Mouse (Mus musculus) T-cell, adult 2 months (primary cell): ENCODE measurements around the gene 4930474N05Rik.

Experiments
- DNase-seq: peaks from one replicate; pipeline ENCODE4 v3.0.0; 2022; ENCODE audit warnings: low spot score

4930474N05Rik gene

GRCm38 (mm10) chr14:36094617-36095016, at the start of gene 4930474N05Rik:
4930474N05Rik (plus strand) TSS chr14:36094917.
- DNase-seq: no peak

DNA sequence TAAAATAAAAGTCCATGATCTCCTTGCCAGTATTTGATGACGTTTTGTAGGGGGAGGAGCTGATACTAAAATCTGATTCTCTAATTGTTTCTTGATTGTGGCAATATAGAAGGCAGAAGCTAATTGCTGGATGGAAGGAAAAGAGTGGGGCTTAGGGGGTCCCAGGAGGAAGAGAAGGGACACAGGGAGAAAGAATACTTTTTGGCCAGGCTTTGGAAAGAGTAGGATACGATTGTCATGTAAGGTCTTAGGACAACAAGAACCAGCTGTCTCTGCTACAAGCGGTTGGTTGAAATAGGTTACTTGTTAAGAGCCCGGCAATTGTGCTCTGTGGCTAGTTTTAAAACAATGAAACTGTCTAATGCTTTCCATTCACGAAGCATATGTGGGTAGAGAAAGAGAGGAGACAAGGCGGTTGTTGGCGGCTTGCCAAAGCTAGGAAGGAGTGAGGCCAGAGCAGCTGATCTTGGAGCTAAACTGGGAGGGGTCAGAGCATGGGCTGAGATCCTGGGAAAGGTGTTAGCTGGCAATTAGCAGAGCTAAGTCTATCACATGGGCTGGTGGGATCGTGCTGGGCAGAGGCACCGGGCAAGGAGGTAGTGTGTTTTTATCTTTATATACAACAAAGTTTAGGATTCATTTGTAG, 45.8 kb upstream of the 4930474N05Rik start:
- DNase-seq: no peak

DNA sequence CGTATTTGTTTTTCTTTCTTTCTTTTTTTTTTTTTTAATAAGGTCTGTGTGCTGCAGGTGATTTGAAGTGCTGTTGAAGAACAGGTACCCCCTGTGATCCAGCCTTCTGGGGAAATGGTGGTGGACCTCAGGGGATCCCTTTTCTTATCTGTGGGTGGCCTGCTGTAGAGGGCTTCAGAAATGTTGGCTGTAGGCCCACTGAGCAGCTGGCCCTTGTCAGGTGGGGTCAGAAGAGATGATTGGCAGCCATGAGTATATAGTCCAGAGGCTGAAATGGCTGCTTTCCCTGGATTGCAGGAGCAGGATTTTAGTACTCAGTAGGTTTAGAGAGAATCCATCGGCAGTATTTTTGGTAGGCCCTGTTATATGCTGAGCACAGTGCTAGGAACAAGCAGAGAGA, 41.4 kb upstream of the 4930474N05Rik start:
- DNase-seq: no peak

DNA sequence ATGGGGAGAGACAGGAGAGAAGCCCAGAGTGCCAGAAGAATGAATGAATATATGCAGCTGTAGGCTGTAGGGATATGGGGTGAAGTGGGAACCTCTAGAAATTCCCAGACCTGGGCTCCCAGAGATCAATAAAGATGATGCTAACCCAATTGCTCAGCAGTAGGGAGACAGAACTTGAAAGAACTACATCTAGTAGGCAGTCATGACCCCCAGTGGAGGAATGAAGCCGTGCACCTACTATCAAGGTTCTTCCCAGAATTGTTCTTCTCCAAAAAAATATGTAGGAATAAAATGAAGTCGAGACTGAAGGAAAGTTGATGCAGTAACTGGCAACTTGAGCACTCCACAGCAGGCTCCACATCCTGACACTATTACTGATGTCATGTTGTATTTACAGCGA, 3.8 kb downstream of the 4930474N05Rik start:
- no peak for DNase-seq

DNA sequence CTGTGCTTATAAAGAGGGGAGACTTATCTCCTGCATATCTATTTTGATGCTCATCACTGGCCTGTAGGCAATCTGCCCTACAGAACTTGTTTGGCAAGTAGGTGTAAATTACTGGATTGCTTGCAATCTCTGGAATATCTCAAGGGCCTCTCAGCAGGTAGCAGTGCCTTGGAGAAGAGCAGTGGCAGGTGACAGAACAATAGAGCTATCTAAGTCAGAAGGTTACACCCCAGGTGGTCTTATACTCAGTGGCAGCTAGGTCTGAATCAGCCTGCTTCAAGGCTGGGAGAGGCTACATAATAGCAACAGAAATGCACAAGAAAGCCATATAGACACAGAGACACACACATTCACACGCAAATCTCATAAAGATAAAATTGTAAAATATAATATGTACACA, 4.9 kb downstream of the 4930474N05Rik start:
- no peak for DNase-seq

GRCm38 (mm10) chr14:36100731-36101130, 6.0 kb downstream of the 4930474N05Rik start:
- no peak for DNase-seq

- DNase-seq: no peak
Measured at GRCm38 (mm10) chr14:36114481-36114880, 19.8 kb downstream of the 4930474N05Rik start.

DNA sequence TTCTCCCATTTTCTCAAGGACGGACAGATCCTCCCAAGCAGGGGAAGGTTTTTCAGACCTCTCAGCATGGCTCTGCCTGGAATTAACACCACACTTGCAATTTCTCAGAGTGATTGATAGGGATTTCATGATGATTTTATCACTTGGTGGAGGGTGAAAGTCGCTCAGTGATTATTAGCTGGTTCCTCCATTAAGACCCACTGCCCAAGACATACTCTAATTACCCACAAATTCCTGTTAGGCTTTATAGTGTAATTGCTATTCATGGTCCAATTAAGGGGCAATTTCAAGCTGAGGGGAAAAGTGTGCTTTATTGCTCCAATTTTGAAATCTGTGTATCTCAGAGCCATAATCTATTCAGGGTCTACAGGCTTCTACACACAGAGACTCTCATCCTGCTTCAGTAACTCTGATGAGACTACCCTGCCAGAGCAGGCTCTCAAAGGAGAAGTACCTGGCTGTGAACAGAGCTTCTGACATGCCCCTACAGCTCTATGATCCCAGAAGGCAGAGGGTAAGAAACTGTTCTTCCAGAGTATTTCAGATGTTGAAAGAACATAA, 29.1 kb downstream of the 4930474N05Rik start:
- no peak for DNase-seq

DNA sequence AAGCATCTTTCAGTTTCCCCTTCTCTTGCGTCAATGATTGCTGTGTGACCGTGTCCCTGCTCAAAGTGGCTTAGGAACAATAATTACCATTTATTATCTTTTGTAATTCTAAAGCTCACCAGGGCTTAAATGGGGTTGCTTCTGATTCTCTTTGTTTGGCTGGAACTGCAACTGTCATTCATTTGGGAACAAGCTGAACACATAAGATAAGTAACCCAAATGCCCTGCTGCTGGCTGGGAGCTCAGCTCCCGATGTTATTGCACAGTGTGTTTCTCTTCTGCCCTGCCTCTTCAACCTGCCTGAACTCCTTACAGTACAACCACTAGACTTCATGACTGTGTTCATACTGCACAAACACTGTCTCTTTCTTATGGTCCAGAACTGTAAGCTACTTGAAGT, 41.0 kb downstream of the 4930474N05Rik start:
- no peak for DNase-seq

- no peak for DNase-seq
Measured at GRCm38 (mm10) chr14:36137696-36138095, 43.0 kb downstream of the 4930474N05Rik start.

- no peak for DNase-seq
Measured at GRCm38 (mm10) chr14:36145261-36145660, 50.5 kb downstream of the 4930474N05Rik start.
